Mouse (Mus musculus) ovary, postnatal 36 days (tissue): ENCODE data around the gene Aar2.
A peak's percentile ranks its signal among the peaks of the same experiment; 100 is the strongest.
"Not testable (repeated sequence)": the region's sequence is repeated elsewhere in the genome, so short reads cannot be mapped to it uniquely, and the experiment has no call there.

Experiments
- DNase-seq: peaks from one replicate; pipeline ENCODE4 v3.0.0; 2022; ENCODE audit warnings: low spot score, mixed read lengths

The Aar2 gene

GRCm38 (mm10) chr2:156547123-156547891, at the start of gene Aar2:
Gene Aar2 (plus strand): TSS chr2:156547584.
- peak; percentile 79 for DNase-seq

- DNase-seq = peak; percentile 61
Measured at GRCm38 (mm10) chr2:156497915-156498314, 49.5 kb upstream of the Aar2 start.

GRCm38 (mm10) chr2:156501025-156501424, 46.4 kb upstream of the Aar2 start:
- no peak for DNase-seq

DNA sequence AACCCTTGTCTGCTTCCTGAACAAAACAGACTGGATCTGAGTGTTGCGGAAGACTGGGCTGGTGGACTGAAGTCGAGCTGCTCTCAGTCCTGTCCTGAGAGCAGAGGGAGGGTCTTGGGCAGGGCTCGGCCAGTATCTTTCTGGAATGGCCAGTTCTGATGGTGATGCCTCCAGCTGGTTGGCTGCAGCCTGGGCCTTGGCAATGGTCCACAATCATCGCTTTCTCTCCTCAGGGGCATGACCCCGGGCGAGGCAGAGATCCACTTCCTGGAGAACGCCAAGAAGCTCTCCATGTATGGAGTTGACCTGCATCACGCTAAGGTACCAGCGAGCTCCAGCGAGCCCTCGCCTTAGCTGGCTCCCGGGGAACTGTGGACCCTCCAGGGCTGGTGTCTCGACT, 41.9 kb upstream of the Aar2 start:
- DNase-seq = no peak

GRCm38 (mm10) chr2:156512028-156512427, 35.4 kb upstream of the Aar2 start:
- no peak for DNase-seq

- DNase-seq = no peak
Measured at GRCm38 (mm10) chr2:156512561-156512960, 34.8 kb upstream of the Aar2 start.

- DNase-seq = no peak
Measured at GRCm38 (mm10) chr2:156515102-156515501, 32.3 kb upstream of the Aar2 start.

- peak; percentile 71 for DNase-seq
Measured at GRCm38 (mm10) chr2:156515565-156516185, 31.7 kb upstream of the Aar2 start.

DNA sequence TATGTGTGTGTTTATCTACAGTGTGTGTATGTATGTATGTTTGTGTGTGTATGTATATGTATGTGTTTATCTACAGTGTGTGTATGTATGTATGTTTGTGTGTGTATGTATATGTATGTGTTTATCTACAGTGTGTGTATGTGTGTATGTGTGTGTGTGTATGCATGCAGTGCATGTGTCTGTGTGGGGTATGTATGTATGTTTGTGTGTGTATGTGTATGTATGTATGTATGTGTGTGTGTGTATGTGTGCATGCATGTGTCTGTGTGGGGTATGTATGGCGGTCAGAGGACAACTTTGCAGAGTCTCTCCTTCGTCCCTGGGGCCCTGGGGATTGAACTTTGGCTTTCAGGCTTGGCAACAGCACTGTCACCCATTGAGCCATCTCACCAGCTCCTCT, 30.7 kb upstream of the Aar2 start:
- not testable (repeated sequence) for DNase-seq

DNA sequence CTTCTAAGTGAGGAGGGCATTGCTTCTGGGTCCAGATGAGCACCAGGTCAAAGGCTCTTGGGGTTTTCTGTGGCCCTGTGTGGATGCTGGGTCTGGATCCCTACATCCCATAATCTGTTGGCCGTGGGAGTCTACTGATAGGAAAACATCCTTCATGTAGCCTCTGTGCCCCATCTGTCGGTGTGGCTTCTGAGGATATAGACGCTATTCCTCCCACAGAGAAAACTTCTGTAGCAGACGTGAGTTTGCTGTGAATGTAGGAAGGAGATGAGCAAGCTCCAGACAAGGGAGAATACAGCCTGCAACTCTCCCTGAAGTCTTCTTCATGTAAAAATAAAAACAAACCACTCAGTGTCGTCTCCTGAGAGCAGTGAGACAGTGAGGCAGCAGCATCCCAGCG, 29.1 kb upstream of the Aar2 start:
- no peak for DNase-seq

GRCm38 (mm10) chr2:156519584-156519983, 27.8 kb upstream of the Aar2 start:
- no peak for DNase-seq

GRCm38 (mm10) chr2:156522994-156523393, 24.4 kb upstream of the Aar2 start:
- DNase-seq = no peak

GRCm38 (mm10) chr2:156524078-156524477, 23.3 kb upstream of the Aar2 start:
- DNase-seq = no peak

DNA sequence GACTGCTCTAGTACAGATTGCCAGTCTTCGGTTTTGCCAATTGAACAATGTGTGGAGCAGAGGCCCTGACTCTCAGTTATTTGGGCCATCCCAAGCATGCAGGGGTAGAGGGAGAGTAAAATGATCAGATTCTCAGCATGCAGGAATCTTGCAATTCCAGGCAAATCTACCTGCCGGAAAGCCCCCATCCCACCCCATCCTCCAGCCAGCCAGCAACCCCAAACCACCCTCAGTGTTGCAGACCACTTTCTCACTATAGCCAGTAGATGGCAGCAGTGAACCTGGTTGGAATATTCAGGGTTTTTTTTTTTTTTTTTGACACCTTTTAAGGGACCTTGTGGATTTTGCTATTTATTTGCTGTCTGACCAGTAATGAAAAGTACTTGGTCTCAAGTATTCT, 17.7 kb upstream of the Aar2 start:
- DNase-seq = no peak

GRCm38 (mm10) chr2:156533160-156533559, 14.2 kb upstream of the Aar2 start:
- DNase-seq = no peak

DNA sequence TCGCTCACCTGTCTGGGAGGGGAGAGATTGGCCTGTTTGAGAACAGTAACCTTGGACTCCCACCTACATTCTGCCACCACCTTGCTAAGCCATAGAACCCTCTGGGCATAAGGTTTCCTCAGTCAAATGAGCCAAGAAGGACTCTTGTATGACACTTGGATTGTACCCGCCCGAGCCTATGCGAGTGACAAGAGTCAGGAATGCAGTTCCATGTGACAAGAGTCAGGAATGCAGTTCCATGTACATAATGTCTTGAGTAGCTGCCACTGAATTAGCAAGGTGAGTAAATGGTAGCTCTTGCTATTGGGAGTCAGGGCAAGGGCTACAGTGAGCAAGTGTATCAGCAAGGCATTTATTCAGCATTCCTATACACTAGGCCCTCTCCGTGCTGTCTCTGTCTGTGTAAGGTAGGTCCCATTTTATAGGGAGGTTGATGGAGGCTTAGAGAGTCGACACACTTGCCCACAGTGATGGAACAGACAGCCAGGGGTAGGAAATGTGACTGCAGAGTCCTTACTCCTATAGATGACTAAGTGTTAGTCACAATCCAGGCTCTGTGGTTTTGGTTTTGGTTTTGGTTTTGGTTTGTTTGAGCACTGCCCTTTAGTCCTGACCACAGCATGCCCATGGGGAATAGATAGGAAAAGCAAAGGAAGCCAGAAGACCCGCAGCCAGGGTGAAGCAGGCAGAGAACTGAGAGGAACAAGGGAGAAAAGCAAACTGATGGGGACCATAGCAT, 8.4 kb upstream of the Aar2 start:
- no peak for DNase-seq

GRCm38 (mm10) chr2:156540991-156541390, 6.4 kb upstream of the Aar2 start:
- DNase-seq = no peak

DNA sequence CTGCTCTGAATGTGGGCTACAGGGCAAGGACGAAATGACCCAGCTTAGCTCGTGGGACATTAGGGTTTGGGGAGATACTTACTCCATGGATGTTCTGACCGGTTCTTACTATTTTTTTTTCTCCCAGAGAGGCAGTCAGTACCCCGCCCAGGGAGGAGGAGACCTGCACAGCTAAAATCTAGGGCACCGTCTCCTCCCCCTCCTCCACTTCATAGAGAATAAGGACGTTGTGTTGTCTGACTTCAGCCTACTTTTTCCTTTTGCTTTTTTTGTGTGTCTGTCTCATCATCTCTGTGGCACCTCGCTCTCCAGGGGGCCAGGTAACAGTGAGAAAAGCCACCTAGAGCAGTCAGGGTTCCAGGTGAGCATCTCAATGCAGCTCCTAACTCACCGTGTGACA, 5.0 kb upstream of the Aar2 start:
- no peak for DNase-seq

GRCm38 (mm10) chr2:156543804-156544203, 3.6 kb upstream of the Aar2 start:
- no peak for DNase-seq

GRCm38 (mm10) chr2:156552421-156552820, 5.0 kb downstream of the Aar2 start:
- DNase-seq = no peak

GRCm38 (mm10) chr2:156561808-156562207, 14.4 kb downstream of the Aar2 start:
- no peak for DNase-seq

DNA sequence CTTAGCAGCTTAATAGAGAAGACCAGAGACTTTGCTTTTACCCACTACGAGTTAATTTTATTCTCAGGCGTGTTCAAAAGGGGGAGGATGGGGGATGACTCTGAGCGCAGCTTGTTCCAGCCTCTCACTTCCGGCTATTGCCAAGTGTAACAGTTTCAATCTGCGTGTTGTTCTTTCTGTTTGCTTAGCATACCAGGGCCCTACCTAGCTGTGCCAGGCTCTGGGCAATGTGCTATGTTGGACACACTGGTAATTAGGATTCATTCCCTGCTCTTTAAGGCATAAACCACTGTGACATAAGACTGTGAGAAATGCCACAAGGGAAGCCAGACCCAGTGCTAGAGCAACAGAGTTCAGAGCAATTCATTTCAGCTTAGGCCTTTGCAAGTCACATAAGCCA, 16.2 kb downstream of the Aar2 start:
- no peak for DNase-seq

DNA sequence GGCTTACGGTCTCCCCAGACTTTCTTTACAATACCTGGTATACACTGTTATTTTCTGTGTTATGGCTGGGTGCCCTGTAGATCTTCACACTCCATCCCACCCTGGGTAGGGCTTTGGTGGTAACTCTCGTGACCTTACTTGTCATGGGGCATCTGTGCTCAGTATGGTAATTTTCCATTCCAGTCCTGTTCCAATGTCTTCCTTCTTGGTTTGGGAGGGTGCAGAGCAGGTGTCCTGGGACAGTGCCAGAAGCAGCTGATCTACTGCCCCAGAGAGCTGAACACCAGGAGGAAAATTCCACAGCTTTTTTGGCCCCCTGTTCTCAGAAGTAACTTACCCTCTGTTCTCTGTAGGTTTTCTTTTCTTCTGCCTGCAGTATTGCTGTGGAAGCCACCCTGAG, 19.1 kb downstream of the Aar2 start:
- no peak for DNase-seq
